Mouse (Mus musculus) G1E (cell line): ENCODE data around the gene Rpp38. TPM values are rescaled to one million over a fixed set of nuclear protein-coding genes. Genes with fewer than 3 reads are reported as not detected.
A peak's percentile ranks its signal among the peaks of the same experiment; 100 is the strongest.

ENCODE experiments used
- ATAC-seq: 2 replicates; pipeline ENCODE4 v1.8.0; 2016; ENCODE audit warnings: mild to moderate bottlenecking; ENCODE audit not compliant: insufficient number of reproducible peaks, poor library complexity, low FRiP score, severe bottlenecking; ENCODE audit errors: extremely low read depth
- DNase-seq: peaks from one replicate; pipeline ENCODE4 v3.0.0; 2012; ENCODE audit warnings: low spot score
- H3K27me3 ChIP-seq: 2 replicates; pipeline ENCODE4 v1.6.1; 2012; ENCODE audit warnings: mild to moderate bottlenecking, low read length, inconsistent platforms; ENCODE audit not compliant: insufficient read depth
- H3K36me3 ChIP-seq: replicated peaks from 2 replicates; pipeline ENCODE3; 2012; ENCODE audit warnings: mild to moderate bottlenecking, inconsistent platforms
- H3K4me1 ChIP-seq: 2 replicates; pipeline ENCODE4 v1.6.1; 2012; ENCODE audit warnings: low read depth, low read length, inconsistent platforms, mixed read lengths; ENCODE audit not compliant: insufficient read depth
- H3K4me3 ChIP-seq: 2 replicates; pipeline ENCODE4 v1.5.1; 2012; ENCODE audit warnings: low read depth, mild to moderate bottlenecking, inconsistent platforms, low read length, moderate library complexity, mixed read lengths
- H3K9me3 ChIP-seq: replicated peaks from 2 replicates; pipeline ENCODE4 v1.6.1; 2012; ENCODE audit warnings: inconsistent platforms
- CTCF ChIP-seq: IDR thresholded peaks from 2 replicates; pipeline ENCODE4 v1.5.1; 2012; ENCODE audit warnings: low read depth, low read length, inconsistent platforms, mixed read lengths
- GATA1 ChIP-seq: IDR thresholded peaks from 2 replicates; pipeline ENCODE4 v1.6.1; 2012; ENCODE audit warnings: borderline replicate concordance, low read length, inconsistent platforms, mixed read lengths
- GATA2 ChIP-seq: IDR thresholded peaks from 2 replicates; pipeline ENCODE4 v1.6.1; 2012; ENCODE audit warnings: low read depth, low read length, inconsistent platforms, borderline replicate concordance
- POLR2AphosphoS5 ChIP-seq: IDR thresholded peaks from 2 replicates; pipeline ENCODE4 v1.6.1; 2012; ENCODE audit warnings: low read depth, low read length, inconsistent platforms; ENCODE audit not compliant: insufficient replicate concordance
- TAL1 ChIP-seq: conservative IDR thresholded peaks from 2 replicates; pipeline ENCODE4 v1.6.1; 2012; ENCODE audit warnings: low read depth, low read length, inconsistent platforms, mixed read lengths
- polyA plus RNA-seq: library from polyadenylated mRNA; stranded (reverse); fragments of >175 nt; gene quantifications from 2 replicates; pipeline ENCODE4 v1.2.3, GENCODE M21; 2012
- total RNA-seq, 2 experiments: library from RNA; stranded (forward) in 1 of 2; stranded (reverse) in 1 of 2; fragments of 200-1000 nt in 1 of 2; fragments of >200 nt in 1 of 2; fragmentation: Nextera tagmentation in 1 of 2; gene quantifications; 2 replicates each; pipeline ENCODE4 v1.2.3; 2014 to 2017

The Rpp38 gene
- total and polyA plus RNA-seq, 3 experiments = 2.6 to 50.0 (median 22.9) TPM

- ATAC-seq = no peak
- TF ChIP-seq POLR2AphosphoS5 (no peak), GATA2 (no peak), TAL1 (no peak), GATA1 (no peak), CTCF (no peak)
Measured at GRCm38 (mm10) chr2:3348919-3349318, 16.5 kb upstream of the Rpp38 start.

GRCm38 (mm10) chr2:3348422-3348821 is 16.0 kb upstream of the Rpp38 start:
- DNase-seq = no peak
- no peak overlapping the region for H3K4me3 ChIP-seq
- no peaks in the 10 kb centered on the region for H3K9me3 ChIP-seq
- H3K27me3 ChIP-seq = peaks cover 27% of the 10 kb centered on the region
- no peak for TF ChIP-seq GATA1
- TF ChIP-seq CTCF = no peak
- TF ChIP-seq GATA2 = no peak
- no peak for TF ChIP-seq POLR2AphosphoS5
- TF ChIP-seq TAL1 = no peak
- no peak for ATAC-seq
- H3K4me1 ChIP-seq = no peaks in the 10 kb centered on the region
- no peaks in the 10 kb centered on the region for H3K36me3 ChIP-seq

More at GRCm38 (mm10) chr2:3348919-3349318, 16.5 kb upstream of the Rpp38 start:
- peaks cover 22% of the 10 kb centered on the region for H3K27me3 ChIP-seq
- H3K4me1 ChIP-seq = no peaks in the 10 kb centered on the region
- no peaks in the 10 kb centered on the region for H3K36me3 ChIP-seq
- no peak for DNase-seq
- no peak overlapping the region for H3K4me3 ChIP-seq
- H3K9me3 ChIP-seq = no peaks in the 10 kb centered on the region

GRCm38 (mm10) chr2:3335611-3336301 is 3.3 kb upstream of the Rpp38 start, which contains the start of gene Acbd7:
Gene Acbd7 (plus strand): TSS chr2:3336168.
- Histone ChIP-seq H3K36me3 (peaks cover 5% of the 10 kb centered on the region), H3K9me3 (no peaks in the 10 kb centered on the region), H3K4me3 (peak within 1 kb of the TSS; percentile 63), H3K27me3 (peaks cover 8% of the 10 kb centered on the region), H3K4me1 (peaks cover 29% of the 10 kb centered on the region)
- TF ChIP-seq CTCF (no peak), TAL1 (no peak), GATA2 (no peak), POLR2AphosphoS5 (no peak), GATA1 (no peak)
- DNase-seq (peak; percentile 70), ATAC-seq (peak; percentile 70)

- no peaks in the 10 kb centered on the region for H3K9me3 ChIP-seq
- ATAC-seq (no peak), DNase-seq (no peak)
- TF ChIP-seq GATA1 (no peak), TAL1 (no peak), POLR2AphosphoS5 (no peak), CTCF (no peak), GATA2 (no peak)
- peaks cover 38% of the 10 kb centered on the region for H3K4me1 ChIP-seq
- peaks cover 2% of the 10 kb centered on the region; the same call in 1 of the 2 replicates for H3K27me3 ChIP-seq
- H3K4me3 ChIP-seq = no peak overlapping the region
- peaks cover 20% of the 10 kb centered on the region for H3K36me3 ChIP-seq
Measured at GRCm38 (mm10) chr2:3333761-3334160, 1.3 kb upstream of the Rpp38 start.

GRCm38 (mm10) chr2:3332056-3332455 is 387 bp downstream of the Rpp38 start:
- peaks cover 30% of the 10 kb centered on the region for H3K4me1 ChIP-seq
- DNase-seq (no peak), ATAC-seq (no peak)
- H3K36me3 ChIP-seq = peaks cover 35% of the 10 kb centered on the region
- 0 out of 2 replicates have a peak, but pooled peaks cover 2% of the 10 kb centered on the region for H3K27me3 ChIP-seq
- no peak for TF ChIP-seq POLR2AphosphoS5
- no peak for TF ChIP-seq GATA2
- TF ChIP-seq TAL1 = no peak
- no peak for TF ChIP-seq CTCF
- no peak for TF ChIP-seq GATA1
- peak overlapping the region; percentile 82 for H3K4me3 ChIP-seq
- no peaks in the 10 kb centered on the region for H3K9me3 ChIP-seq

GRCm38 (mm10) chr2:3331071-3331703 is 1.3 kb downstream of the Rpp38 start:
- DNase-seq (no peak), ATAC-seq (no peak)
- peaks cover 26% of the 10 kb centered on the region for H3K4me1 ChIP-seq
- H3K36me3 ChIP-seq = peaks cover 43% of the 10 kb centered on the region
- H3K4me3 ChIP-seq = peak overlapping the region; percentile 82
- 0 out of 2 replicates have a peak, but pooled peaks cover 2% of the 10 kb centered on the region for H3K27me3 ChIP-seq
- H3K9me3 ChIP-seq = no peaks in the 10 kb centered on the region
- TF ChIP-seq GATA1 = no peak
- no peak for TF ChIP-seq TAL1
- no peak for TF ChIP-seq GATA2
- TF ChIP-seq POLR2AphosphoS5 = no peak
- no peak for TF ChIP-seq CTCF
